Mouse (Mus musculus) ovary, adult 10 weeks (tissue): ENCODE results near the gene Cmss1. TPM values are rescaled to one million over a fixed set of nuclear protein-coding genes. Genes with fewer than 3 reads are reported as not detected.

Source experiments
- polyA plus RNA-seq: library from polyadenylated mRNA; stranded (reverse); fragments of 350-450 nt; fragmentation: Illumina TruSeq; extraction: RNeasy Lipid Tissue Mini Kit (QIAGEN cat#74804); gene quantifications from one replicate; pipeline ENCODE4 v1.2.3, GENCODE M21; 2014

Cmss1 gene
- 17.5 TPM for polyA plus RNA-seq

DNA sequence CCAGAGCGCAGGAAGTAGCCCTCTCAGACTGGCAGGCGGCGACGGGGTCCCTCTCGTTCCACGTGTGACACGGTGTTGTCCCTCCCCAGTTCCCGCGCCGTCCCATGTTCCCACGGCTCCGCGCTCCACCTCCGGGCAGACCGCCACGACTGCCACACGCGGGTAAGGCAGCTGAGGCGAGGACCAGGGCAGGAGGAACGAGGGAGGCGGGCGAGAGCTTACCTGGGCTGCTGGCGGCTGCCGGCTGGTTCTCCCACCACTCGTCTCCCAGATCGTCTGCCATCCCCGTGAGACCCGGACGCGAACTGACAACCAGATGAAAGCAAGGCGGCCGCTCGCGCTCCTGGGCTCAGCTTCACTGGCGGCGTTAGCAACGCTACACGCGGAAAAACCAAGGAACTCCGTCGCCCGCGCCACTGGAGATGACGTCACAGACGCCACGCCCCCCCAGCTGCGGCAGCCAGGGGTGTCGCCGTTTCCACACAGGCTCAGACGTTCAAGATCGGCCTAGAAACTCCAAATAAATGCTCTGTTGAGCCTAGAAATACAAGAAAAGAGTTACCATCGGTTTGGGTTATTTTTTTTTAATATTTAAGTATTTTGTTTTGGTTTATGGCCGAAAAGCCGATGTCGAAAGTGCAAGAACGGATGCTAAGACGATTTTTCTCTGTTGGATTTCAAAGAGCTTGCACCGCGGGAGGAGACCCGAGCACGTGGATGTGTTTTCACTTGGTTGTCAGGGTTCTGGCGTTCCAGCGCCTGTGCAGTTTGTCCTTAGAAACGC lies at the start of gene Cmss1:
TSS of gene Cmss1 (minus strand) at position 421 of the 784 bp plus-strand sequence.

DNA sequence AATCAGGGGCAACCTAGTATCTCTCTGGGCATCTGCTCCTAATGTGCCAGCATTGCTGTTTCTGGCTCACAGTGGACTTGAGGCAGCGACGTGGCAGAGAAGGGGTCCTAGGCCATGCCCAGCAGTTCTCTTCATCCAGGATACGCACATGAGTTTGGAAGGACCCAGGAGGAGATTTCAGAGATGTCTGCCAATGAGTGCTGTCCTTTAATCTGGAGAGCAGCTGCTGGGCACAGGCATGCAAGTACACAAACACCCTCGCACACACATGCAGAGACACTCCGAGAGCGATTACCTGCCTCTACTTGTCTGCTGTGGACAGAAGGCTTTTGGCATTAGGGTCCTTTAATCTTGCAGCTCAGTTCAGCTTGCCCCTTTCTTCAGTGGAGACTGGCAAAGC lies 253.9 kb downstream of the Cmss1 start, which contains the start of gene Filip1l:
TSS of gene Filip1l (plus strand) at position 343 of the 400 bp plus-strand sequence.

DNA sequence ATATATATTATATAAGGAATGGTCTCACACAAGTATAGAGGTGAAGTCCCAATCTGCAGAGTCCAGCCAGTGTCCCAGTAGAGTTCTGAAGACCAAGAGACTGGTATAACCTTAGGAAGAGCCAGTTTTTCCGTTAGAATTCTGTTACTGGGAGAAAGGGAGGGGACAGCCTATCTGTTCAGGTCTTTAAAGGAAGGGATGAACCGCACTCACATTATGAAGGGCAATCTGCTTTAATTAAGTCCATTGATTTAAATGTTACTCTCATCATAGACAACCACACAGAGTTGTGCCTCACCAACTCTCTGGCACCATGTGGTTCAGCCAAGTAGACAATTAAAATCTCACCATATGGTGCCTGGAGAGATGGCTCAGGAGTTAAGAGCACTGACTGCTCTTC lies 313.9 kb downstream of the Cmss1 start, which contains the start of gene Tmem30c:
TSS of gene Tmem30c (minus strand) at position 101 of the 400 bp plus-strand sequence.

Other genes with a start within 250 kb of the Cmss1 start
- 4.6 TPM for gene Col8a1, start 147.9 kb upstream of the Cmss1 start, polyA plus RNA-seq